Comparison of ENCODE assay signal across 18 mouse cellular contexts in genomic region chr15:51679186-51679902, GRCm38 (mm10).
DNase-seq lines count a peak whose midpoint lies in the region; ATAC-seq and TF ChIP-seq lines count a peak whose summit lies in the region.
"Had no signal": no experiment of that assay in that cellular context is flagged by ENCODE, and none has a peak within 500 bp of the region (broad histone marks: within the 10 kb centered on the region; RNA-seq: fewer than 3 reads in every experiment).

No protein-coding gene starts in this region.

- H3K9me3 ChIP-seq in lung, embryonic 14.5 days (ENCODE audit: low read depth, low read length), result no peaks in the 10 kb centered on the region
- no peaks in the 10 kb centered on the region for H3K9me3 ChIP-seq in intestine, embryonic 16.5 days (ENCODE audit: control insufficient read depth, low read length)
- no peaks in the 10 kb centered on the region for H3K9me3 ChIP-seq in stomach, postnatal 0 days (ENCODE audit: control insufficient read depth, low read length)
- H3K9me3 ChIP-seq: embryonic facial prominence, embryonic 12.5 days; forebrain, embryonic 12.5 days; heart, embryonic 12.5 days; lung, embryonic 15.5 days had no signal

- no peaks in the 10 kb centered on the region for H3K27me3 ChIP-seq in lung, embryonic 14.5 days (ENCODE audit: insufficient read depth, low read length)
- no peaks in the 10 kb centered on the region for H3K27me3 ChIP-seq in intestine, embryonic 16.5 days (replicated peaks; ENCODE audit: control insufficient read depth, insufficient read depth, low read length)
- H3K27me3 ChIP-seq in stomach, postnatal 0 days (ENCODE audit: control insufficient read depth, insufficient read depth, low read length), result no peaks in the 10 kb centered on the region
- H3K27me3 ChIP-seq: embryonic facial prominence, embryonic 12.5 days; forebrain, embryonic 12.5 days; lung, embryonic 15.5 days had no signal

- no peaks in the 10 kb centered on the region for H3K36me3 ChIP-seq in lung, embryonic 14.5 days (ENCODE audit: insufficient read depth)
- no peaks in the 10 kb centered on the region for H3K36me3 ChIP-seq in intestine, embryonic 16.5 days (ENCODE audit: control insufficient read depth, insufficient read depth, low read length)
- H3K36me3 ChIP-seq in stomach, postnatal 0 days (ENCODE audit: control insufficient read depth, insufficient read depth, low read length), result no peaks in the 10 kb centered on the region
- H3K36me3 ChIP-seq: embryonic facial prominence, embryonic 12.5 days; forebrain, embryonic 12.5 days; heart, embryonic 12.5 days; lung, embryonic 15.5 days had no signal

- no peak overlapping the region for H3K4me2 ChIP-seq in lung, embryonic 14.5 days
- H3K4me2 ChIP-seq in intestine, embryonic 16.5 days (ENCODE audit: low read depth, low read length), result no peak overlapping the region
- no peak overlapping the region for H3K4me2 ChIP-seq in stomach, postnatal 0 days (replicated peaks; ENCODE audit: low read depth)
- H3K4me2 ChIP-seq: embryonic facial prominence, embryonic 12.5 days; forebrain, embryonic 12.5 days; heart, embryonic 12.5 days; lung, embryonic 15.5 days had no signal

- TF ChIP-seq CTCF in lung, embryonic 14.5 days (IDR thresholded peaks at IDR 0.05; ENCODE audit: low read depth), result 0 out of 2 replicates have a peak, but pooled peaks have one; percentile 23
- TF ChIP-seq CTCF in stomach, postnatal 0 days (IDR thresholded peaks at IDR 0.05; ENCODE audit: low read depth), result 0 out of 2 replicates have a peak, but pooled peaks have one; percentile 5

- 63% methylated on average over 12 of the region's 12 CpGs for WGBS in lung, embryonic 14.5 days
- 52% methylated on average over 12 of the region's 12 CpGs for WGBS in intestine, embryonic 16.5 days
- 48% methylated on average over 12 of the region's 12 CpGs for WGBS in stomach, postnatal 0 days

- H3K4me1 ChIP-seq in lung, embryonic 14.5 days (ENCODE audit: insufficient read depth), result no peaks in the 10 kb centered on the region
- H3K4me1 ChIP-seq in intestine, embryonic 16.5 days (ENCODE audit: control insufficient read depth, insufficient read depth, low read length), result no peaks in the 10 kb centered on the region
- no peaks in the 10 kb centered on the region for H3K4me1 ChIP-seq in stomach, postnatal 0 days (replicated peaks; ENCODE audit: control insufficient read depth, insufficient read depth)
- H3K4me1 ChIP-seq: embryonic facial prominence, embryonic 12.5 days; forebrain, embryonic 12.5 days; lung, embryonic 15.5 days had no signal

- no peak for DNase-seq in lung, embryonic 14.5 days
- no peak for DNase-seq in lung, postnatal 14 days
- DNase-seq in R1 (ENCODE audit: low read depth, low spot score), result peak; percentile 65
- DNase-seq in stomach, postnatal 0 days (ENCODE audit: low spot score), result no peak
- DNase-seq in layer of hippocampus, adult 9-10 months (ENCODE audit: low spot score), result no peak
- DNase-seq in kidney, adult 18-20 months, result no peak
- DNase-seq: adrenal gland, adult 8-10 months; cerebellum, adult 9-11 months; gastrocnemius, adult 2 months; kidney, postnatal 25 days; liver; spleen, adult 18-20 months; thymus, postnatal 4 days had no signal

- no peak overlapping the region for H3K27ac ChIP-seq in lung, embryonic 14.5 days (ENCODE audit: low read depth)
- no peak overlapping the region for H3K27ac ChIP-seq in intestine, embryonic 16.5 days (ENCODE audit: low read length)
- no peak overlapping the region for H3K27ac ChIP-seq in stomach, postnatal 0 days (replicated peaks)
- H3K27ac ChIP-seq: embryonic facial prominence, embryonic 12.5 days; forebrain, embryonic 12.5 days; gastrocnemius, adult 2 months; lung, embryonic 15.5 days had no signal

- no peak overlapping the region for H3K9ac ChIP-seq in lung, embryonic 14.5 days
- H3K9ac ChIP-seq in intestine, embryonic 16.5 days (ENCODE audit: low read depth, low read length), result no peak overlapping the region
- no peak overlapping the region for H3K9ac ChIP-seq in stomach, postnatal 0 days (ENCODE audit: low read length)
- H3K9ac ChIP-seq: embryonic facial prominence, embryonic 12.5 days; forebrain, embryonic 12.5 days; heart, embryonic 12.5 days; lung, embryonic 15.5 days had no signal

- ATAC-seq in lung, embryonic 14.5 days (ENCODE audit: insufficient read depth), result no peak
- ATAC-seq in intestine, embryonic 16.5 days, result peak; percentile 90
- ATAC-seq in stomach, postnatal 0 days (ENCODE audit: low FRiP score, low TSS enrichment), result no peak

- no peak for TF ChIP-seq EP300 in stomach, postnatal 0 days (optimal IDR thresholded peaks at IDR 0.05)

- H3K4me3 ChIP-seq in lung, embryonic 14.5 days (ENCODE audit: low read depth, low read length), result no peak overlapping the region
- H3K4me3 ChIP-seq in intestine, embryonic 16.5 days (ENCODE audit: low read length), result no peak overlapping the region
- H3K4me3 ChIP-seq in stomach, postnatal 0 days (ENCODE audit: low read depth, low read length), result no peak overlapping the region
- H3K4me3 ChIP-seq: embryonic facial prominence, embryonic 12.5 days; forebrain, embryonic 12.5 days; gastrocnemius, adult 2 months; heart, embryonic 12.5 days; lung, embryonic 15.5 days had no signal
